Mouse (Mus musculus) heart, embryonic 16.5 days (tissue): ENCODE measurements at regions not wholly inside any gene's neighbourhood (a gene's known extent, or its start where the extent isn't known, plus 50 kb on each side); places are given as distances from the start of the nearest gene placed in this dataset.

ENCODE experiments used
- ATAC-seq: fragments of 200-750 bp; cut with Nextera tagmentation; replicated peaks from 2 replicates; pipeline ENCODE4 v1.8.0; 2017; ENCODE audit warnings: moderate number of reproducible peaks; ENCODE audit not compliant: insufficient read depth, low FRiP score; ENCODE audit errors: extremely low read depth
- H3K27ac ChIP-seq: fragments of 300-500 bp; sonication (generic); 2 replicates; pipeline ENCODE4 v1.5.1; 2014; ENCODE audit warnings: mild to moderate bottlenecking, low read length, control low read depth, moderate library complexity
- H3K27me3 ChIP-seq: fragments of 300-500 bp; sonication (generic); 2 replicates; pipeline ENCODE4 v1.6.1; 2014; ENCODE audit warnings: low read length, mixed read lengths; ENCODE audit not compliant: control insufficient read depth, insufficient read depth
- H3K36me3 ChIP-seq: fragments of 300-500 bp; sonication (generic); 2 replicates; pipeline ENCODE4 v1.6.1; 2014; ENCODE audit not compliant: control insufficient read depth, insufficient read depth
- H3K4me1 ChIP-seq: fragments of 300-500 bp; sonication (generic); 2 replicates; pipeline ENCODE4 v1.6.1; 2014; ENCODE audit warnings: low read length, mixed read lengths; ENCODE audit not compliant: control insufficient read depth, insufficient read depth
- H3K4me2 ChIP-seq: fragments of 300-500 bp; sonication (generic); 2 replicates; pipeline ENCODE4 v1.6.1; 2014; ENCODE audit warnings: low read depth, mild to moderate bottlenecking, control low read depth, low read length
- H3K4me3 ChIP-seq: fragments of 300-500 bp; sonication (generic); 2 replicates; pipeline ENCODE4 v1.5.1; 2014; ENCODE audit warnings: mild to moderate bottlenecking, control low read depth, low read length
- H3K9ac ChIP-seq: fragments of 300-500 bp; sonication (generic); 2 replicates; pipeline ENCODE4 v1.6.1; 2014; ENCODE audit warnings: low read length, control low read depth
- H3K9me3 ChIP-seq: fragments of 300-500 bp; sonication (generic); replicated peaks from 2 replicates; pipeline ENCODE4 v1.6.1; 2016; ENCODE audit warnings: low read length; ENCODE audit not compliant: control insufficient read depth
- WGBS: fragments of 180-500 bp; shearing (Covaris S2); extraction: QIAGEN DNeasy Blood & Tissue Kit; methylation state at CpG from one replicate; pipeline ENCODE4 v1.1.7; 2014; 5-methylcytosine and 5-hydroxymethylcytosine counted together

GRCm38 (mm10) chr14:62118542-62118953 lies 173.8 kb upstream of the Rnaseh2b start:
- H3K4me1 ChIP-seq = no peaks in the 10 kb centered on the region
- no peaks in the 10 kb centered on the region for H3K9me3 ChIP-seq
- H3K27ac ChIP-seq = no peak overlapping the region
- no peak overlapping the region for H3K4me2 ChIP-seq
- no peak overlapping the region for H3K9ac ChIP-seq
- no peaks in the 10 kb centered on the region for H3K27me3 ChIP-seq
- no peak for ATAC-seq
- no peak overlapping the region for H3K4me3 ChIP-seq
- 37% methylated on average over 2 of the region's 2 CpGs for WGBS
- H3K36me3 ChIP-seq = no peaks in the 10 kb centered on the region

- no peak overlapping the region for H3K4me3 ChIP-seq
- H3K9ac ChIP-seq = no peak overlapping the region
- H3K27ac ChIP-seq = no peak overlapping the region
- H3K4me1 ChIP-seq = 0 out of 2 replicates have a peak, but pooled peaks cover 2% of the 10 kb centered on the region
- no peaks in the 10 kb centered on the region; the same call in 1 of the 2 replicates for H3K9me3 ChIP-seq
- ATAC-seq = no peak
- H3K27me3 ChIP-seq = no peaks in the 10 kb centered on the region
- 87% methylated on average over 6 of the region's 6 CpGs for WGBS
- H3K4me2 ChIP-seq = no peak overlapping the region
- no peaks in the 10 kb centered on the region for H3K36me3 ChIP-seq
These were observed 163.5 kb upstream of the Rnaseh2b start for GRCm38 (mm10) chr14:62128918-62129317.

- Histone ChIP-seq H3K36me3 (peaks cover 4% of the 10 kb centered on the region; the same call in 1 of the 2 replicates), H3K27me3 (no peaks in the 10 kb centered on the region), H3K27ac (no peak overlapping the region), H3K4me1 (0 out of 2 replicates have a peak, but pooled peaks cover 2% of the 10 kb centered on the region), H3K9ac (no peak overlapping the region), H3K4me3 (no peak overlapping the region), H3K9me3 (peaks cover 8% of the 10 kb centered on the region), H3K4me2 (no peak overlapping the region)
- no peak for ATAC-seq
- WGBS = 56% methylated on average over 8 of the region's 8 CpGs
These were observed 160.0 kb upstream of the Rnaseh2b start for GRCm38 (mm10) chr14:62132353-62132816.

- peaks cover 4% of the 10 kb centered on the region; the same call in 1 of the 2 replicates for H3K36me3 ChIP-seq
- no peak overlapping the region for H3K27ac ChIP-seq
- no peaks in the 10 kb centered on the region for H3K27me3 ChIP-seq
- no peaks in the 10 kb centered on the region for H3K4me1 ChIP-seq
- H3K9ac ChIP-seq = no peak overlapping the region
- no peak overlapping the region for H3K4me2 ChIP-seq
- H3K9me3 ChIP-seq = peaks cover 8% of the 10 kb centered on the region
- 65% methylated on average over 5 of the region's 5 CpGs for WGBS
- H3K4me3 ChIP-seq = no peak overlapping the region
- ATAC-seq = no peak
These were observed 154.4 kb upstream of the Rnaseh2b start for GRCm38 (mm10) chr14:62137981-62138380.

GRCm38 (mm10) chr14:62144385-62145030 lies 147.9 kb upstream of the Rnaseh2b start:
- Histone ChIP-seq H3K4me2 (no peak overlapping the region), H3K4me3 (no peak overlapping the region)
- WGBS = 72% methylated on average over 17 of the region's 17 CpGs

GRCm38 (mm10) chr14:62157038-62157716 lies 135.2 kb upstream of the Rnaseh2b start:
- WGBS = 63% methylated on average over 7 of the region's 7 CpGs
- no peak overlapping the region for H3K9ac ChIP-seq
- no peak for ATAC-seq
- H3K9me3 ChIP-seq = no peaks in the 10 kb centered on the region
- no peaks in the 10 kb centered on the region for H3K36me3 ChIP-seq
- H3K27ac ChIP-seq = no peak overlapping the region
- H3K4me2 ChIP-seq = no peak overlapping the region
- H3K4me3 ChIP-seq = no peak overlapping the region
- no peaks in the 10 kb centered on the region for H3K4me1 ChIP-seq
- no peaks in the 10 kb centered on the region for H3K27me3 ChIP-seq

More at GRCm38 (mm10) chr14:62144385-62145030, 147.9 kb upstream of the Rnaseh2b start:
- Histone ChIP-seq H3K4me1 (no peaks in the 10 kb centered on the region), H3K9me3 (no peaks in the 10 kb centered on the region), H3K9ac (no peak overlapping the region), H3K27ac (no peak overlapping the region), H3K27me3 (no peaks in the 10 kb centered on the region), H3K36me3 (no peaks in the 10 kb centered on the region)
- ATAC-seq = 0 out of 2 replicates have a peak, but pooled peaks have one; percentile 28

- ATAC-seq = no peak
- Histone ChIP-seq H3K36me3 (no peaks in the 10 kb centered on the region), H3K27me3 (no peaks in the 10 kb centered on the region), H3K27ac (no peak overlapping the region), H3K4me1 (no peaks in the 10 kb centered on the region), H3K9ac (no peak overlapping the region), H3K4me3 (no peak overlapping the region), H3K9me3 (no peaks in the 10 kb centered on the region), H3K4me2 (no peak overlapping the region)
- WGBS = 77% methylated on average over 2 of the region's 2 CpGs
These were observed 132.7 kb upstream of the Rnaseh2b start for GRCm38 (mm10) chr14:62159690-62160089.

- no peaks in the 10 kb centered on the region for H3K36me3 ChIP-seq
- no peak overlapping the region for H3K4me2 ChIP-seq
- 58% methylated on average over 12 of the region's 12 CpGs for WGBS
- no peaks in the 10 kb centered on the region for H3K9me3 ChIP-seq
- ATAC-seq = no peak
- H3K27me3 ChIP-seq = no peaks in the 10 kb centered on the region
- no peak overlapping the region for H3K4me3 ChIP-seq
- H3K9ac ChIP-seq = no peak overlapping the region
- no peak overlapping the region for H3K27ac ChIP-seq
- peaks cover 10% of the 10 kb centered on the region for H3K4me1 ChIP-seq
These were observed 129.1 kb upstream of the Rnaseh2b start for GRCm38 (mm10) chr14:62163120-62163796.

- H3K27me3 ChIP-seq = no peaks in the 10 kb centered on the region
- no peaks in the 10 kb centered on the region for H3K36me3 ChIP-seq
- ATAC-seq = no peak
- 78% methylated on average over 4 of the region's 4 CpGs for WGBS
- H3K4me3 ChIP-seq = no peak overlapping the region
- H3K9me3 ChIP-seq = no peaks in the 10 kb centered on the region
- H3K4me2 ChIP-seq = no peak overlapping the region
- peaks cover 21% of the 10 kb centered on the region for H3K4me1 ChIP-seq
- H3K9ac ChIP-seq = no peak overlapping the region
- no peak overlapping the region for H3K27ac ChIP-seq
These were observed 127.5 kb upstream of the Rnaseh2b start for GRCm38 (mm10) chr14:62164918-62165317.
